Mouse (Mus musculus) neural tube, embryonic 10.5 days (tissue): ENCODE results near the gene Kdr.
"Not testable (repeated sequence)": the region's sequence is repeated elsewhere in the genome, so short reads cannot be mapped to it uniquely, and the experiment has no call there.

Source experiments
- DNase-seq: peaks from one replicate; pipeline ENCODE4 v3.0.0-alpha.2; 2017; ENCODE audit warnings: low spot score; ENCODE audit errors: extremely low spot score

Gene Kdr

DNA sequence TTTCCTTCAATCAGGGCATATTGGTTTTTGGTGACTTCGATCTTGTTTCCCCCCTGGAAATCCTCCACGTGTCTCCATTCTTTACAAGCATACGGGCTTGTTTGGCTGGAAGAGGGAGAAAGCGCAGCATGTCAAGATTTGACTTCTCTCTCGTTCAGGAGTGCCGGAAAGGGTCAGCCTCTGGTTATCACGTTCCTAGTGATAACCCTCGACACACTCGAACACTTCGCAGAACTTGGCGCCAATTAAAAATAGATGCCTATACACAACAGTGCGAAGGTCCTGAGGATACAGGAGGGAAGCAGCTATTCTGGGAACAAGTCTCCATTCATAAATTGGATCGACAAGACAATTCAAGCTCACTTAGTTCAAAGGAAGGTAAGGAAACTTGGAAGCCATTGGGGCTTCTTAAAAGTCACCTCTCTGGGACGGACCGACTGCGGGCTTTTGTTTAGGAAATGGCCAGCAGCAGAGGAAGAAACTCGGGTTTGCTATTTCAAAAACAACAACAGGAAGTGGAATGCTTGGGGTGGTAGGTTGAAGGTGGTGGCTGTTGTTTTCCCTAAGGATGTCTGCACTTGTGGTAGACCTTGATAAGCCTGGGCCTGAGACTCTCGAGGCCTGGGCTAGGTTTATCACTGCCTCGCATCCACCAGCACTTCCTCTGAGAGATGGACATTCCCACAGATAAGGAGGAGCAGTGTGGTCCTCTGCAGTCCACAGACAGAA, 16.4 kb downstream of the Kdr start:
- DNase-seq = no peak

DNA sequence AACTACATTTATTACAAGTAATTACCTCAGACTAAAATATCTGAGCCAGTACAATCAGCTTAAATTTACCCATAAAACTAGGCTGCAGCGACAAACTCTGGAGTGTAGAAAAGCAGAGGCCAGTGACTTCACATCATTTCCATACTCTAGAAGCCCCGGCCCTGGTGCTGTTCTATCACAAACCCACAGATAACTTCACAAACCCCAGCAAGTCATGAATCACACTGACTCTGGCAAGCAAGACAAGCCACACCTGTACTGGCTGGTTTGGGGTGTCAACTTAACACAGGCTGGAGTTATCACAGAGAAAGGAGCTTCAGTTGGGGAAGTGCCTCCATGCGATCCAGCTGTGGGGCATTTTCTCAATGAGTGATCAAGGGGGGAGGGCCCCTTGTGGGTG, 18.4 kb downstream of the Kdr start:
- no peak for DNase-seq

GRCm38 (mm10) chr5:75956526-75956925, 21.7 kb downstream of the Kdr start:
- DNase-seq = no peak

DNA sequence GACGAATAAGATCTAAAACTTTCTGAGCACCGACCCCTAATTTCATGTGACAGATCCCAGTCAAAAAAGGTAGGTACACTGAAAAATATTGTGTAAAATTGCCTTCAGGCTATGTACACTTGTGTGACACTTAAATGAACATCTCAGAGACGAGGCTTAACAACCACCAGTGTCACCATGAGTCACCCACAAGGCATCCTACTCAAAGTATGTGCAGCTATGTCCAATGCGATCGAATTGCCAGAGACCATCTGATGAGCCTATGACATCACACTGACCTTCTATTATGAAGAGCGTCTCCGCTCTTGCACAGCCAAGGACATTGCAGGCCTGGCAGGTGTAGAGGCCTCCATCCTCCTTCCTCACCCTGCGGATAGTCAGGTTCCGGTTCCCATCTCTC, 22.4 kb downstream of the Kdr start:
- no peak for DNase-seq

- no peak for DNase-seq
Observed at GRCm38 (mm10) chr5:75954778-75955330, 23.4 kb downstream of the Kdr start.

GRCm38 (mm10) chr5:75954218-75954617, 24.0 kb downstream of the Kdr start:
- DNase-seq = no peak

GRCm38 (mm10) chr5:75952131-75952795, 26.0 kb downstream of the Kdr start:
- DNase-seq = no peak

- no peak for DNase-seq
Observed at GRCm38 (mm10) chr5:75950866-75951265, 27.4 kb downstream of the Kdr start.

GRCm38 (mm10) chr5:75945394-75945793, 32.9 kb downstream of the Kdr start:
- no peak for DNase-seq

GRCm38 (mm10) chr5:75943301-75943700, 35.0 kb downstream of the Kdr start:
- DNase-seq = no peak

DNA sequence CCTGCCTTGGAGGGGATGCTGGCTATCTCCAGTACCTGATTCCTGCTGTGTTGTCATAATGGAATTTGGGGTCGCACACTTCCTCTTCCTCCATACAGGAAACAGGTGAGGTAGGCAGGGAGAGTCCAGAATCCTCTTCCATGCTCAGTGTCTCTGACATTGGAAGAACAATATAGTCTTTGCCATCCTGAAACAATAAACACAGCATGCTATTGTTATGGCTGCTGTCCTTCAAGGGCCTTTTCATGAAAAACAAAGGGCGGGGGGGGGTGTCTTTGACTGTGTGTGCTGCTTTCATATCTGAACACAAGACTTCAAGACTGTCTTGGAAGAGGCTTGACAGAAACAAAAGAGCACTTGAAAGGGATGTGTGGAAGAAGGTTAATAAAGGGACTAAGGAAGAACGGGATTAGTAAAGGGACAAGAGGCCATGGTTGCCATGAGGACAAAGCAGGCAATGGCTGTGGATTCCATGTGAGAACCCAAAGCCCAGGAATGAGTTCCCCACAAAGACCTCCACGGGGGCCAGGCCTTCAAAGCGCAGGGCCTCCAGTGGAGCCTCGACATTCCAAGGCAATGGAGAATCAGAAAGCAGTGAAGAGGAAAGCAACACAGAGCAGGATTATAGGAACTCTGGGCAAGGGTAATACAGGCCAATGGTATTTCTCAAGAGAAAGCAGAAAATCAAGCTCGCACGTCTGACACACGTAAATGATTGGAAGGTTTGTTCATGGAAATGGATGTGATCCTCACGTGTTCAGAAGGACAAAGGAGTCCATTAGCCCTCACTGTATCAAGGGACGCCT, 36.3 kb downstream of the Kdr start:
- no peak for DNase-seq

GRCm38 (mm10) chr5:75939144-75939732, 39.0 kb downstream of the Kdr start:
- DNase-seq = no peak

DNA sequence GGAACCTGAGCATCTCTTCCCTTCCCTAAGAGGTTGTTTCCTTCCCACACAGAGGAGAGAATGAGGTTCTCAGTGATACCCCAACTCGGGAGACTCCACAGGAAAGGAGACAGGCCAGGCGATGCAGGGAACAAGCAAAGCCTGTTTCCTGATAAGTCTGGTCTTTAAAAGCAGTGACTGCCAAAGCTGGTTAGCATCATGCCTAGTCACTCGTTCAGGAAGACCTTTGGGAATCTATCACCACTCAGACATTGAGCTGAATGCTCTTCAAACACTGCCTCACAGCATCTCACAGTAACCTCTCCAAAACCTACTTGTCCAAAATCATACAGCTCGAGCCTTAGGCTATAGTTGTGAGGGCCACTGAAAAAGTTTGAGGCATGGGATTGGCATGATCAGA, 40.2 kb downstream of the Kdr start:
- DNase-seq = no peak

DNA sequence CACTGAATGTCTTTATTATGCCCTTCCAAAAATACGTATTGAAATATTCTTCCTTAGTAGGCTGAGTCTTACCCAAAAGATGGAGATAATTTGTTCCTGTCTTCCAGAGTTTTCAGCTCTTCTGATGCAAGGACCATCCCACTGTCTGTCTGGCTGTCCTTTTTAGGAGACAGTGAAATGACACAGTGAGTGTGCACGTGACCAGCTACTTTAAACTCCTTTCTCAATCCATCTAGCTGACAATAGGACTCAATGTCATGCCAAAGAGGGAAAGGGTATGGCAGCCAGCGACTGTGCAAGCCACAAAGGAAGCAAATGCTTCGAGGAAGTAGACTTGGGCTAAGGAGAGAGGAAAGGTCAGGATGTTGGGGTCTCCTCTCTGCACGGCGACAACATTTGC, 42.0 kb downstream of the Kdr start:
- DNase-seq = no peak

DNA sequence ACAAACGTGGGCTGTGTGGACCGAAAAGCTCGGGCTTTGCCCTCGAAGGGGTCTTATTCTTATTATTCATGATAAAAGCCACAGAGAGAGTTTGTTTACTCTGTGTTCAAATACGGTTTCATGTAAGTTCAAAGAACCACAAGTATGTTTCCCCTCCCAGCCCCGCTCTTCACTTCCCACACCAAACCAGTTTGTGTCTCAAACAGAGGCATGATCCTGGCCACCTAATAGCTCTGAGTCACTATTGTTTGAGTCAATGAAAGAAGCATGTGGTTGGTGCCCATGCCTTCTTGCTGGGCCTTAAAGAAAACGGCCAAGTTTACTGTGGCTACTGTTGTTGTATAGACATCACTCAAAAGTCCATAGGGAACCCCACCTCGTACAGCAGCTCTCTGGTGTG, 43.0 kb downstream of the Kdr start:
- no peak for DNase-seq

GRCm38 (mm10) chr5:75934201-75934600, 44.1 kb downstream of the Kdr start:
- no peak for DNase-seq

DNA sequence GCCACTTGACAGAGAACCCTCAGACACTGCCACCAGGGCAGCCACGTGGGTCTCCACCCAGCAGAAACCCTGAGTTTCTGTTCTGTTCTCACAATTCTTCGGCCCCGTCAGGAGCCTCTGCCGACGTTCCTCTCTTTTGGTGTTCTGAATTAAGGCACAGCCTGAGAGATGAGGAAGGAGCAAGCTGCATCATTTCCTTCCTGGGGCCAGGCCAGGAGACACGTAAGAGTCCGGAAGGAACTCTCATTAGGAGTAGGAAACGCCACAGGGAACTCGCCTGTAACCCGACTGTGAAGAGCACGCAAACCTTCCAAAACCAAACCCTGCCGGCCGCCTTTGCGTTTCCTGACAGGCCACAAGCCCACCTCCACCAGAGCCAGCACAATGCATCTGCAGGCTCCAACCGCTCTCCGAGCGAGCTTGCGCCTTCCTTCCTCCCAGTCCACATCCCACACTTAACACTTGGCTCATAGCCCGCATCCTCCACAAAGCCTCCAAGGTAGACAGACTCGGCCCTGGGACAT, 44.7 kb downstream of the Kdr start:
- DNase-seq = no peak

GRCm38 (mm10) chr5:75931458-75931857, 46.8 kb downstream of the Kdr start:
- DNase-seq = not testable (repeated sequence)

DNA sequence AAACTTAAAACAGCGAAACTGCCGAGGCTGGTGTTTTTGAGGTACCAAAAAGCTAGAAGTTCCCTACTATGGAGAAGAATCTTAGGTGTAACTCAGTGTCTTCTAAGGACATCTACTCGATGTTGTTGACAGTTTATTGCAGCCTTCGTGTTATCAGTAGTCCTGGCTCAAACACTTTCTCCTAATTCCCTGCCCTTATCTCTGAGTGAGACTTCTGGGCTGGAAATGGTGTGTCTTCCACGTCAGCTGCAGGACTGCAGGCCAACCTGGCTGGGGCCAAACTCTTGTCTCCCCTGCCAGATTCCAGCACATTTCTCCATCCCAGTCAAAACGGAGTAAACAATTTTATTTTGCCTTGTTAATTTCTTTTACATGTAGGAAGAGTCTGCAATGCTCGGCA, 48.3 kb downstream of the Kdr start:
- DNase-seq = no peak

- DNase-seq = no peak
Observed at GRCm38 (mm10) chr5:75922677-75923076, 55.6 kb downstream of the Kdr start.

DNA sequence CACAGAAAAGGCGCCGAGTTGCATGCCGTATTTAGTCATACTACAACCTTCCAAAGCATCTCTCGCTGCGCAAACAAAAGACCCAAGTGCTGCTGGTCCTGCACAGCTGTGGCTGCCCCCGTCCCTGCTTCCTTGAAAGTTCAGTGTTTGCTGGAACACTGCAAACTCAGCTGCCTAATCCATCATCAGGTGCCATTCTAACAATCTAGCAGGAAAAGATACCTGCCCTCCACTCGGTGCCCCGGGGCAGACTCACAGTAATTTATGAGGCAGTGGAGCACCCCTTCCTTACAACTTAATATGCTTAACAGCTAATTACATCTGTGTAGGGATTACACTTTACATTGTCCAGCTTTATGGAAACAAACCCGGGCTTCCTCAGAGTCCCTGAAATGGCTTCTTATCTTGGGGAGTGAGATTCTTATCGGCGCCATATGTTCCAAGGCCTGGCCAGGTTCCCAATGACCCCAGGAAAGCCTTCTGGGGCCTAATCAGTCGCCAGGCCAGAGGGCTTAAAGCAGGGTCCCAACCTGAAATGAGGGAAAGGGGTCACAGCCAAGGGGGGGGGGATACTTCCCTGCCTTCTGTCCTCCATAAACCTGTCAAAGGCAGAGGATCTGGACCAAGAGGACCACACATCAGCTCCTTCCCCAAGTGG, 56.4 kb downstream of the Kdr start:
- no peak for DNase-seq
